Mouse (Mus musculus) bone marrow, adult 2 months (tissue): ENCODE results near the gene Rrp8.

Experiments
- CTCF ChIP-seq: fragments of 200-500 bp; IDR thresholded peaks from 2 replicates; pipeline ENCODE4 v1.5.1; 2011; ENCODE audit warnings: low read length, control low read depth; ENCODE audit not compliant: control insufficient read depth, insufficient read depth
- POLR2A ChIP-seq: fragments of 200-500 bp; IDR thresholded peaks from 2 replicates; pipeline ENCODE4 v1.6.1; 2011; ENCODE audit warnings: low read depth, mild to moderate bottlenecking, control low read depth, low read length, borderline replicate concordance; ENCODE audit not compliant: control insufficient read depth

- TF ChIP-seq CTCF (no peak; the same call in 1 of the 2 replicates), POLR2A (peak; percentile 81)
Observed at GRCm38 (mm10) chr7:105743926-105744590, 6.9 kb upstream of the Rrp8 start, which contains the start of gene Taf10.
